Mouse (Mus musculus) 3T3-L1 (cell line): ENCODE measurements at regions not wholly inside any gene's neighbourhood (a gene's known extent, or its start where the extent isn't known, plus 50 kb on each side); places are given as distances from the start of the nearest gene placed in this dataset.
A peak's percentile ranks its signal among the peaks of the same experiment; 100 is the strongest.

Experiments used
- DNase-seq: peaks from one replicate; pipeline ENCODE4 v3.0.0-alpha.2; 2015; ENCODE audit warnings: low read depth, low spot score

DNA sequence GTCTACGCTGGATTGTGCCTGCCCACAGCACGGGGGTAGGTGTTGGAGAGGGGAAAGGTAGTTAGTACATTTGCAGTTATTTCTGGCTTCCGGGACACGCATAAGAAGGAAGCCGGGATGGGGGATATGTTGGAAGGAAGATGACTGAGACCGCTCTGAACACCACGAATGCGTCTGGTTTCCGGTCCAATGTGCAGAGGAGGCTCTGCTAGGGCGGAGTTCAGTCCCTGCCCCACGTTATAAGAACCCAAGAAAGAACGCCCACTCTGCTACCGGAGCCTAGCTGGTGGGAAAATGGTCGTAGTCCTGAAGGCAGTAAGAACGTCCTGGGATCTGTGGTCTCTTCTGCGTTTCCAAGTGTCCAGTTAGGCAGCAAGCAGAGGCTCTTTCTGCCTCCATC, 104.1 kb downstream of the Sox9 start:
- DNase-seq = no peak

DNA sequence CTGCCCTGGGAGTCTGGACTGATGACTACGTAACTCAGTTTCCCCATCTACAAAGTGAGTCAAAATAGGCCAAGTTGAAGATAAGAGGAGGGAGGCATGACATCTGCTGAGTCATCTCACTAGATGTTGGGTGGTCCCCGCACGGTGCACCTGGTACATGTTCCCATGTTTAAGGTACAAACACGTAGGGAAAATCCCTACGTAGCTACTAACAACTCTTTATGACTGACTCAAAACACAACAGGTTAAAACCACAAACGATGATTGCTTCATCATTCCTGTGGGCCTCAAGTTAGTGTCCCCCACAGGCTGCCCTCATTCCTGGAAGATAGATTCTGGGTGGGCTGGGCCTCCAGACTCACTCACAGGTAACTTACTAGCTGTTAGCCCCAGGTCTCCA, 107.7 kb downstream of the Sox9 start:
- DNase-seq = no peak

- DNase-seq = peak; percentile 88
These were observed 115.6 kb downstream of the Sox9 start for GRCm38 (mm10) chr11:112897597-112897996.

GRCm38 (mm10) chr11:112902618-112903017, 120.6 kb downstream of the Sox9 start:
- DNase-seq = no peak

- DNase-seq = no peak
These were observed 128.3 kb downstream of the Sox9 start for GRCm38 (mm10) chr11:112910309-112910708.

DNA sequence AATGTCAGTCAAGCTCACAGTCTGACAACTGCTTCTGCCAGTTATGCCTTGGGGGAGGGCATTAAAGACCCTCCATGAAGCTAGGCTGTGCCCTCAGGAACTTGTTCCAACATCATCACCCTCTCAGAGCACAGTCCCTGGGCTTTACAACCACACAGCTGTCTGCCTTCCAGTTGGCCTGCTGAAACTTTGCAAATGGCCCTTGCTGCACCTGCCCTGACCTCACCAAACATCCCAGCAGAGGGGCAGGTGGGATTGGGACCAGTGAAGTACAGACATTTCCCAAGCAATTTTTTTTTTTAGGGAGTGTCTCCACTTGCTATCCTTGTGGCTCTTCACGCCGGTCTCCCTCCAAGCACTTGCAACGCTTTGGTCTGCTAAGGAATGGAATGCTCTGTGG, 130.9 kb downstream of the Sox9 start:
- DNase-seq = no peak

- no peak for DNase-seq
These were observed 134.9 kb downstream of the Sox9 start for GRCm38 (mm10) chr11:112916923-112917322.

DNA sequence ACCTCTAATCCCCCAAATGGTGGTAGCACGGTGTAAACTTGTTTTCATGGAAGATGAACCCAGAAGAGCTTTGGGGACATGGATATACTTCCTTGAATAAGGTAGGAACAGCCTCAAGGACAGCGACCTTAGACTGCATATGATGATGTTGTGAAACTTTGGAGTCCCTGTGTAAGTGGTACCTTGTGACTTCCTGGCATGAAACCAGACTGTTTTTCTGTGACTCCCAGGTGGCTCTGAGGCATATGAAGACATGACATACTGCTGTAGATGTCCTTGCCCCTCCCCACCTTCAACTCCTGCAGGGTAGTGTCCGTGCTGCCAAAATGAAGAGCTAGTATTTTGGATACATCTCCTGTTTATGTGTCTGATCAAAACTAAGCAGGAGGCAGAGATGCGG, 138.1 kb downstream of the Sox9 start:
- no peak for DNase-seq

GRCm38 (mm10) chr11:112924577-112924976, 142.6 kb downstream of the Sox9 start:
- no peak for DNase-seq

DNA sequence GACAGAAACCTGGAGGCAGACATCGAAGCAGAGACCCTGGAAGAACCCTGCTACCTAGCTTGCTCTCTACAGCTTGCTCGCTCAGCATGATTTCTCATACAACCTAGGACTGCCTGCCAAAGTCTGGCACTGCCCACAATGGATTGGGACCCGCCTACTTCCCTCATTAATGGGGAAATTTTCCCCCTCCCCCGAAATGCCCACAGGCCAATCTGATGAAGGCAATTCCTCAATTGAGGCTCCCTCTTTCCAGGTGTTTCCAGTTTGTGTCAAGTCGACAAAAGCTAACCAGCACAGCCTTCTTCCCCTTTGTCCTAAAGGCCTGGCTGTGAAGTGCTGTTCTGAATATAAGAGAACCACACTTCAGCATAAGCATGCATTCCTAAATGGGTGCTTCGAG, 143.1 kb downstream of the Sox9 start:
- no peak for DNase-seq

DNA sequence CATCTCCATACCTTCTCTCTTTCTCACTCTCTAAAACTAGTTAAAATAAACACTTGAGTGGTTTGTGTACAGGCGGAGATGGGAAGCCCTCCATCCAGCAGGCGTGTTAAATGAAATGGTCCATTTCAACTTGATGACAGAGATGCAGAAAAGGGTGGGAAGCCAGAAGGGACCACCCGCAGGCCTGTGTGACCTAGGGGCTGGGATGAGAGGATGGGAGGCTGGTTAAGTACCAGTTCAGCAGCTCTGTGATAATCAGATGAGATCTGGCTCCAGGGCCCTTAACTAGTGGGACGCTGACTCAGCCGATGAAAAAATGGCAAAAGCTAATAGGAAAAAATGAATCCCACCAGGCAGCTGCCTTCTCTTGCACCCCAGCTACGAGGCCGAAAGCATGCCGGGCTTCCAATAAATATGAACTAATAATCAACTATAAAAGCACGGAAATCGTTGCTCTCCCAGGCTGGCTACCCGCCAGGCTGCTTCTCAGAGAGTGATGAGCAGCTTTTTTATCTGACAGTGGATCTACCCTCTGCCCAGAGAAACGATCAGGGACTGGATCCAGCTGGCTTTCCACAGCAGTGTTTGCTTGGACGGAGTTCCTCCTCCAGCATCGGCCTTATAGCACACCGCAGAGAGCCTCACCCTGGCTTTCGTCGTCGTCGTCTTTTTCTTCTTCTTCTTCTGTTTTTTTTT, 144.5 kb downstream of the Sox9 start:
- DNase-seq = no peak

DNA sequence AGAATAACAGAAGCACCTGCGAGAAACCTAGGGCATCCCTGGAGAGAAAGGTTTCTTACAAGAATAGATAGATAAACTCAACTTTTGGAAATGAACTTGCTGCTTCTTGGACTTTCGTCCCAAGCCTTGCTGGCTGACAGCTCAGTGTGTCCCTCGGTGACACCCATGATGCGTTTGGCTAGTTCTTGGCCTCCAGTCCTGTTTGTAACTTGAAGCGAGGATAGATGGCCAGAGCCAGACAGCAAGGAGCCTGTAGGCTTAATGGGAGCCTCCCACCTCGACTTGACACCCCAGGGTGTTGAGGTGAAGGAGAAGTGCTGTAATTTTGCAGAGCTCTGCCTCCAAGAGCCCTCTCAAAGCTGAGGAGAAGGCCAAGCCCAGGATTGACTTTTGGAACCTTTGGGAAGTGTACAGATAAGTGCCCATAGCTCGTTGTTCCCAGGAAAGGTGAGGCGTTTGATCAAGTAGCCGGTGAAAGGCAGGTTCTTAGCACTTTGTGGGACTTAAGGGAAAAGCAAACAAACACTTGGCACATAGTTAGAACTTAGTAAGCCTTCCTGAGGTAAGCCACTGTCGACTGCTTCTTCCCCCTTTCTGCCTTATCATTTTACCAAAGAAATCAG, 148.3 kb downstream of the Sox9 start:
- DNase-seq = no peak

DNA sequence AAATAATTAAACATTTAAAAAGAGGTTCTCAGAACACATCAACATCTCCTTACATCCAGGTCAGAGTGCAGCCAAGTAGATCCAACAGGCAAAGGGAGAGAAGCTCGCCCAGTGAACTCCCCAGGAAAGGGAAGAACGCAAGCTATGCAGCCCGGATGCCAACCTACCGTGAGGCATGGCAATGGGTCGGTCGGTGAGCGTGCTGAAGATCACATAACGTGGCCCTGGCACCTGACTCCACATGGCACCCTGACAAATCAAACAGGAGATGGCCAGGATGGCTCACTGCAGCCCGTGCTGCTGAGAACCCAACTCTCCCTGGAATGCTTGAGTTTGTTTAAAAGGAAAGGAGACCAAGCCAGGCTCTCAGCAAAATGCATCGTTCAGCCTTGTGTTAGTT, 156.0 kb downstream of the Sox9 start:
- no peak for DNase-seq

DNA sequence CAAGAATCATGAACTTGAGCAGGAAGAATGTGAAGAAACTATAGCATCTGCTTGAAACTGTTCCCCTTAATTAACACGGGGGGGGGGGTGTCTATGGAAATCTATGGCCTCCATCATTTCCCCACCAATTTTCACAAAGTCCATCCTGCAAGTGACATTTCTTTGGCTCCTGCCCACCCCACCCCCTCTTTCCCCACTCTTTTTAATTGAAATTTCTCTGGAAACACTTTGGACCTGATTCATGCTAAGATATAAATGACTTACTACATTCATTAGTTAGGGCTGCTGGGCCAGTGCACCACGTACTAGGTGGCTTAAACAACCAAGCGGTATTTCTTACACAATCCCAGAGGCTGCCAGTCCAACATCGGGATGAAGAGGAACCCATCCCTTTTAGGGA, 169.4 kb downstream of the Sox9 start:
- DNase-seq = no peak

DNA sequence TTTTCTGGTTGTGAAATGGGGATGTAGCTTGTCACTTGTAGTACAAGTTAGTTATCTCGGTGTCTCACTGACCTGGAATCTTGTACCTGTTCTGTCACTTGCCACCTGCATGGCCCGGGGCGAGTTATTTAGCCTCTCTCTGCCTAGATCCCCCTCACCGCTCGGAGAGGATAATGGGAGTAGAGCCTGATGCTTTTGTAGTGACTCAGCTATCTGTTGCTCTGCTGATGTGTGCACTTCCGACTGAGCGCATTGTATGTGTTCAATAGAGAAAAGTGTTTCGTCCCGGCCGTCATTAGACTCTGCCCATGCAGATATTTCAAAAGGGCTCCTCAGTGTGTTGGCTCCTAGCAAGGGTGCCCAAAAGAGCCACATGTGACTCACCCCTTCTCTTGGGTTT, 170.3 kb downstream of the Sox9 start:
- DNase-seq = no peak

DNA sequence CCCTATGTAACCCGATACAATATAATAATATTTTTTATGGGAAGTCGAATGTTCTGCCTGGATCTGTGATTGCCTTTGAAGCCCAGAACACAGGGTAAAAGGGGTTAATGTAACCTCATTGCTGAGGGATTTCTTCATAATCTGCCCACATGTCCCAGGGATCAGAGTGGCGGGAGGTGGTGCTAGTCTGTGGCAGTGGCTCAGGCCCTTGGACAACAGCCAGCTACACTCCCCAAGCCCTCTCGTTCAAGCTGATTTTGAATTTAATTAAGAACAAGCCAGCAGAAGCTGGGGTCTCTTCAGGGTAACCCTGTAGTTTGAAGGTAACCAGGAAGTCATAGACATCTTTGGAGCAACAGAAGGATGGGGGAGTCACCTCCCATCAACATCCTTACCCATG, 171.5 kb downstream of the Sox9 start:
- DNase-seq = no peak

DNA sequence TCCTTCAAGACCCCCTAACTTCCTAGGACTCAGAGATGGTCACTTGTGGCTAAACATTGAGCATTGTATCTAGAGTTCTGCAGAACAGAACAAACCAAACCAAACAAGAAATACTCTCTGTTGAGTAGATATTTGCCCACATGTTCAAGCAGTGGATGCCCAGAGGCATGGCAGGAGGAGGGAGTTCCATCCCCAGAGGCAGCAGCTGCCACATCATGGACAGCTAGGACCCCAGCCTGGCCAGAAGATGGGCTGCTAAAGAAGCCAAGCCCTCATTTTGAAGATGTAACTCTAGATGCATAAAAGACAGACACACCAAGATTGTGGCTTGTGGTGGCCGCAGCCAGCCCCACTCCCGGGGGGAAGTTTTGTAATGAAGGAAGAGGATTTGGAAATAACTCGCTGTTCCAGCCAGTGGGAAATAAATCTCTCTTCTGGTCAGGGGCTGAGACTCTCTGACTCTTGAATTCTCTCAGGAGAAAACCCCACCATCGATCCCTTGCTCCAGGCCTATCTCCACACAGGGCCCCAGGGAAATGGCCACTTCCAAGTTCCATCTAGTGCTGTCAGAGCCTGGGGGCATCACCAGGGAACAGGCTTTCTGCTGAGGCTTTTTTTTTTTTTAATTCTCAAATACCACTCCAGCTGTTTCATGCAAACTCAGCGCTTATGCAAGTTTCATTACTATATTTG, 174.9 kb downstream of the Sox9 start:
- peak; percentile 31 for DNase-seq

DNA sequence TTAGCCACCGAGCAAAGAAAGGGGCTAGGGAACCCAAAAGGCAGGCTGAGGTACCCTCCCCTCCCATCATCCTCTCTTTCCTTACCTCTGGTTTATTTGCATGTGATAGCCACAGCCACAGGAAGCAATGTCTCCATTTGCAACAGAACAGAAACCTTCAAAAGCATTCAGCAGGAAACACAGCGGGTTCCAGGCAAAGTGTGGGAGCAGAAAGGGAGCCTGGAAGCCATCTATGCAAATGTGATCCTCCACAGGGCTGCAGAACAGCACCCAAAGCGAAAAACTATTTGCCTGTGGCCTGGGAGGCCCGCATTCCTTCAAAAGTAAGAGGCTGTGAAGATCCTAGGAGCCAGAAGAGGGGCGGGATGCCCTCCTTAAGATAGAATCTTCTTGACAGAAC, 177.6 kb downstream of the Sox9 start:
- no peak for DNase-seq

DNA sequence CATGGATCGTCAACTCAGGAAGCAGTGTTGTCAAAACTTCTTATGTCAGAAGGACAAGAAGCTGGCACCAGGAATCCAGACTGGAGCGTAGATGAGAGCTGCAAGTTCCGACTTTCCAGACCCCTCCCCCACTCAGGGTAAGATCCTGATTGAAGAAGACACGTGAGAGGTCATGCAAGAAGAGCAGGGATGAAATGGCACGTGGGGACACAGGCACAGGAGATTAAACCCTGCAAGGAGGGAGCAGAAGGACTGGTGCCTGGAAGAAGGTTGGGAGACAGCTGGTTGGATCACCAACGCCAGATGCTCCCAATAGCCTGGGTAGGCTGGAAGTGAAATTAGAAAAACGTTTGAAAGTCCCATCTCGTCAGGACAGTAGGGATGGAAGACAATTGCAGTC, 191.3 kb downstream of the Sox9 start:
- DNase-seq = no peak

DNA sequence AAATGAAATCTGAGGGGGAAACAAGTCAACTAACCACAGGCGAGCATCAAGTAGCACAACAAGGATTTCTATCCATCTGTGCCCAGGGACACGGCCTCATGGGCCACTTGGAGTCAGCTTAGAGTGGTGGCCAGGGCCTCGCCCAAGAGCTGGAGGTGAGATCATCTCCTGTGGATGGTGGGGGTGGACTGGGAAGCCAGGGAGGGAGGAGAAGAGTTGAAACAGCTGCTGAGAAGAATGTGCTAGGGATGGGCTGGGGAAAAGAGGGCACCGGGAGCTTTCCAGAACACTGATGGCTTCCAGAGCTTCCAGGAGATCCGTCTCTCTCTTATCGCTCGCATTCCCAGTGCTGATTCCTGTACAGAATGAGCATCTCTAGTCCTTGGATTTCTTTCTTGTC, 192.9 kb downstream of the Sox9 start:
- peak; percentile 17 for DNase-seq

DNA sequence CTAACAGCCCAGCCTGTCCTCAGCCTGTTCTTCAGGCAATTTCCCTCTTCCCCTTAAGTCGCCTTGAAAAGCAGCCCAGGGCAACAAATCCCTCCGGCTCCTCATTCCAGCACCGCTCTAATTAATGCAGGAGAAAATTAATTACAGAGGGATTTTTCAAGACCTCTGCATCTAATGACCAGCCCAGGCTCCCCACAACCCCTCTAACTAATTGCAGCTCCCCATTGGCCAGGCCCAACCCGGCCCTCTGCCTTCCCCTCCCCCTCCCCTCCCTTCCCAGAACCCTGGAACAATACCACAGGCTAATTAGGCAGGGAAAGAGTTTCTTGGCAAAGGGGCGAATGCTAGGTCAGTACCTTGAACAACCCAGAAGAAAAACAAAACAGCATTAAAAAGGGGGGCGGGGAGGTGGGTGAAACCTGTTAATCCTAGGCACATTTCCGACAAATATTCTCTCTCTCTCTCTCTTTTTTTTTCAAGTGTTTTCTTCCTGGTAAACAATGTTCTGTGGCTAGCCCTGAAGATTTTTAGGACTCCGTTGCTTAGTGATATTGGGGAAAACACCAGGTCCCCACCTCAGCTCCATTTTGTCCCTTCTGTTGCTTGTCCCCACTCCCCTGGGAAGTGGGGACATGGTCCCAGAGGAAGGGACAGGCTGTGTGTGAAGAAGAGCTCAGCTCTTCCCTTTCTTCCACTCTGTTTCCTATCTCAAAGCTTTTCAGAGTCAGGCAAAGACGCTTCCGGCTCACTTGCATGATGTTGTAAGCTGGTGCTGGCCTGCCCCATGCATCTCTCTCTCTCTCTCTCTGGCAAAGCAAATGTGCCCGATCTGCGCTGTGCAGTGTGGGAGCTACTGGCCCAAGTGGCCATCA, 195.1 kb downstream of the Sox9 start:
- no peak for DNase-seq

- DNase-seq = no peak
These were observed 196.9 kb downstream of the Sox9 start for GRCm38 (mm10) chr11:112978884-112979283.
